Mouse (Mus musculus): ENCODE data around the gene Cir1. TPM values are rescaled to one million over a fixed set of nuclear protein-coding genes. Genes with fewer than 3 reads are reported as not detected.
A peak's percentile ranks its signal among the peaks of the same experiment; 100 is the strongest.

Cir1 gene
- total RNA-seq, 2 experiments from 2014 or later: 12.0 to 12.7 TPM

- intact Hi-C loops (cut with DNase I): loop anchor here (5.0 kb wide), 4 partner anchors 58 to 1738 kb away; partner anchors contain the start of genes Ola1 and Sp3
- DNase-seq: no peak
- H3K4me3 ChIP-seq: no peak overlapping the region
- no peak overlapping the region for H3K27ac ChIP-seq
- no peak for TF ChIP-seq CTCF (IDR thresholded peaks at IDR 0.05)
These were observed 37.0 kb downstream of the Cir1 start for GRCm38 (mm10) chr2:73275261-73276040.

GRCm38 (mm10) chr2:73274119-73274920, 38.2 kb downstream of the Cir1 start:
- peak; percentile 57 for DNase-seq

GRCm38 (mm10) chr2:73273249-73274118, 39.0 kb downstream of the Cir1 start:
- peak; percentile 33 for DNase-seq
- intact Hi-C loops (cut with DNase I): no loop called here
- TF ChIP-seq CTCF (IDR thresholded peaks at IDR 0.05): no peak
- H3K4me3 ChIP-seq: peak overlapping the region; percentile 64
- H3K27ac ChIP-seq: no peak overlapping the region

More at GRCm38 (mm10) chr2:73274119-73274920, 38.2 kb downstream of the Cir1 start:
- Histone ChIP-seq H3K27ac (no peak overlapping the region), H3K4me3 (peak overlapping the region; percentile 64)
- intact Hi-C loops (cut with DNase I): no loop called here
- TF ChIP-seq CTCF (IDR thresholded peaks at IDR 0.05): no peak

GRCm38 (mm10) chr2:73272351-73273248, 39.9 kb downstream of the Cir1 start:
- DNase-seq: no peak
- H3K27ac ChIP-seq: no peak overlapping the region
- TF ChIP-seq CTCF (IDR thresholded peaks at IDR 0.05): no peak
- H3K4me3 ChIP-seq: peak overlapping the region; percentile 64
- intact Hi-C loops (cut with DNase I): no loop called here

- Histone ChIP-seq H3K27ac (no peak within 1 kb of the TSS), H3K4me3 (peak within 1 kb of the TSS; percentile 64)
- intact Hi-C loops (cut with DNase I): no loop called here
- DNase-seq: peak; percentile 58
- no peak for TF ChIP-seq CTCF (IDR thresholded peaks at IDR 0.05)
These were observed 40.9 kb downstream of the Cir1 start, which contains the start of gene Sp9 for GRCm38 (mm10) chr2:73271459-73272161. Gene Sp9 (plus strand): TSS chr2:73271925.

GRCm38 (mm10) chr2:73270593-73271458, 41.7 kb downstream of the Cir1 start:
- Histone ChIP-seq H3K4me3 (no peak overlapping the region), H3K27ac (no peak overlapping the region)
- intact Hi-C loops (cut with DNase I): no loop called here
- no peak for TF ChIP-seq CTCF (IDR thresholded peaks at IDR 0.05)
- DNase-seq: peak; percentile 42

- intact Hi-C loops (cut with DNase I): no loop called here
- H3K4me3 ChIP-seq: no peak overlapping the region
- no peak for DNase-seq
- no peak for TF ChIP-seq CTCF (IDR thresholded peaks at IDR 0.05)
- no peak overlapping the region for H3K27ac ChIP-seq
These were observed 42.4 kb downstream of the Cir1 start for GRCm38 (mm10) chr2:73270071-73270592.

GRCm38 (mm10) chr2:73269666-73270065, 42.8 kb downstream of the Cir1 start:
- intact Hi-C loops (cut with DNase I): no loop called here
- Histone ChIP-seq H3K4me3 (no peak overlapping the region), H3K27ac (no peak overlapping the region)
- TF ChIP-seq CTCF (IDR thresholded peaks at IDR 0.05): no peak
- no peak for DNase-seq

GRCm38 (mm10) chr2:73268836-73269395, 43.6 kb downstream of the Cir1 start:
- DNase-seq: no peak
- TF ChIP-seq CTCF (IDR thresholded peaks at IDR 0.05): no peak
- H3K4me3 ChIP-seq: no peak overlapping the region
- H3K27ac ChIP-seq: no peak overlapping the region
- intact Hi-C loops (cut with DNase I): no loop called here

Measured in gastrocnemius, adult 2 months (tissue).